Mouse (Mus musculus) ES-E14 (cell line): ENCODE results near the gene Rnf39. TPM values are rescaled to one million over a fixed set of nuclear protein-coding genes. Genes with fewer than 3 reads are reported as not detected.

Experiments
- DNase-seq: peaks from one replicate; pipeline ENCODE4 v3.0.0-alpha.2; 2013; ENCODE audit warnings: low read depth, low spot score
- H3K27ac ChIP-seq: 2 replicates; pipeline ENCODE4 v1.5.1; 2012; ENCODE audit warnings: low read depth, mild to moderate bottlenecking, low read length, moderate library complexity, mixed read lengths; ENCODE audit not compliant: poor library complexity, insufficient read depth, severe bottlenecking
- H3K36me3 ChIP-seq: 2 replicates; pipeline ENCODE4 v1.6.1; 2012; ENCODE audit warnings: mild to moderate bottlenecking, low read length, moderate library complexity, mixed read lengths; ENCODE audit not compliant: control insufficient read depth, poor library complexity, insufficient read depth, severe bottlenecking
- H3K4me1 ChIP-seq, 2 experiments: fragments of 150-350 bp in 1 of 2; sonication (generic) in 1 of 2; 2 replicates each; pipeline ENCODE4 v1.6.1; 2012; ENCODE audit warnings: low read length in 2 of 2, mild to moderate bottlenecking in 1 of 2, mixed read lengths in 1 of 2; ENCODE audit not compliant: control insufficient read depth in 2 of 2, insufficient read depth in 2 of 2, poor library complexity in 1 of 2
- H3K4me3 ChIP-seq, 2 experiments: fragments of 150-350 bp in 1 of 2; sonication (generic) in 1 of 2; 2 replicates each; pipeline ENCODE4 v1.5.1; 2012; ENCODE audit warnings: low read length in 2 of 2, low read depth in 1 of 2, mild to moderate bottlenecking in 1 of 2, mixed read lengths in 1 of 2; ENCODE audit not compliant: insufficient read depth in 1 of 2, poor library complexity in 1 of 2, severe bottlenecking in 1 of 2
- H3K9ac ChIP-seq: 2 replicates; pipeline ENCODE4 v1.6.1; 2012; ENCODE audit warnings: low read depth, mild to moderate bottlenecking, low read length, mixed read lengths; ENCODE audit not compliant: poor library complexity, insufficient read depth, severe bottlenecking
- H3K9me3 ChIP-seq: fragments of 150-350 bp; sonication (generic); 2 replicates; pipeline ENCODE4 v1.6.1; 2012; ENCODE audit warnings: low read depth, mild to moderate bottlenecking, low read length; ENCODE audit not compliant: control insufficient read depth, insufficient read depth
- CHD2 ChIP-seq: IDR thresholded peaks from 2 replicates; pipeline ENCODE4 v1.6.1; 2014; ENCODE audit warnings: mild to moderate bottlenecking, low read depth, low read length, inconsistent platforms
- HCFC1 ChIP-seq: IDR thresholded peaks from 2 replicates; pipeline ENCODE4 v1.6.1; 2012; ENCODE audit warnings: low read length, inconsistent platforms, borderline replicate concordance; ENCODE audit not compliant: insufficient read depth
- MAFK ChIP-seq: IDR thresholded peaks from 2 replicates; pipeline ENCODE4 v1.6.1; 2014; ENCODE audit warnings: mild to moderate bottlenecking, low read depth, low read length, inconsistent platforms; ENCODE audit not compliant: insufficient read depth
- ZC3H11A ChIP-seq: IDR thresholded peaks from 2 replicates; pipeline ENCODE4 v1.6.1; 2012; ENCODE audit warnings: low read depth, mild to moderate bottlenecking, inconsistent platforms, low read length, borderline replicate concordance
- ZNF384 ChIP-seq: IDR thresholded peaks from 2 replicates; pipeline ENCODE4 v1.6.1; 2012; ENCODE audit warnings: low read depth, low read length, inconsistent platforms
- in situ Hi-C, 2 experiments: fragments of 600-800 bp; cut with MboI; formaldehyde crosslinking; loops; one replicate each; pipeline ENCODE4 v1.15.1; 2025; ENCODE audit warnings: low sequenced_read_pairs in 2 of 2, inconsistent platforms in 1 of 2; ENCODE audit not compliant: unreplicated experiment in 2 of 2
- total RNA-seq: library from RNA; depleted of rRNA; stranded (reverse); fragments of 300-350 nt; gene quantifications from 2 replicates; pipeline ENCODE4 v1.2.3, GENCODE M21; 2012

Gene Rnf39
- total RNA-seq, 1 experiment: 1.9 TPM

DNA sequence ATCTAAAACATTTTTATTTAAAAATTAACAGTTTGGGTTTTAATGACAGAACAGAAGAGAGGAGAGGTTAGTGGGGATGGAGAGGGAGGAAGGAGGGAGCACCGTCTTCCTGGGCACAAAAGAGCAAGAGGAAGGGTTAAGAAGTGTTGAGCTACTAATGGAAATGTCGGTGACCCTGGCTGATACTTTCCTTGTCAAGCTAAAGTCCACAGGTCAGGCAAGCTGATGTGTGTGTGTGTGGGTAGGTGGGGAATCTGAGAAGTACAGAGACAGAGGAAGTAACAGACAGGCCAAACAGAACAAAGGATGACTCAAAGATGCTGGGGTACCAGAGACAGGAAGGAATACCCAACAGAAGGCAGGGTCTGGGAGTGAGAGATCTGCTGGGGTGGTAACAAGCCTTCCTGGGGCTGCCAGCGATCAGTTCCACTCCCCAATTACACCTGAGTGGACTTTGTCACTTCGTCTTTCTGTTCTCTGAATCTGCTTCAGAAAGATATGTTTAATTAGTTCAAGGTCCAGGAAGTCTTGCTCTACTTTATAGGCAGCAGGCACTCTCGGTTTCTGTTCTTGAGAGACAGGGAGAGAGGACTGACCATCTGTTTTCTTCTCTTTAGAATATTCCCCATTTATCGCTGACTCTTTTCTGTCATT, 45.0 kb upstream of the Rnf39 start, which contains the start of gene Trim31:
Trim31 (plus strand) TSS at position 567 of the 654 bp plus-strand sequence.
- Histone ChIP-seq H3K4me1 (no peaks in the 10 kb centered on the region), H3K27ac (no peak within 1 kb of the TSS), H3K9ac (no peak within 1 kb of the TSS), H3K4me3 (no peak within 1 kb of the TSS), H3K36me3 (no peaks in the 10 kb centered on the region), H3K9me3 (no peaks in the 10 kb centered on the region)
- no peak for DNase-seq
- TF ChIP-seq HCFC1 (no peak), ZC3H11A (no peak), ZNF384 (no peak), MAFK (no peak), CHD2 (no peak)
- in situ Hi-C loops: loop anchor here in 1 of 2 experiments (10.0 kb wide), 1 partner anchor 307 kb away; the partner anchor contains the start of gene Olfr94

DNA sequence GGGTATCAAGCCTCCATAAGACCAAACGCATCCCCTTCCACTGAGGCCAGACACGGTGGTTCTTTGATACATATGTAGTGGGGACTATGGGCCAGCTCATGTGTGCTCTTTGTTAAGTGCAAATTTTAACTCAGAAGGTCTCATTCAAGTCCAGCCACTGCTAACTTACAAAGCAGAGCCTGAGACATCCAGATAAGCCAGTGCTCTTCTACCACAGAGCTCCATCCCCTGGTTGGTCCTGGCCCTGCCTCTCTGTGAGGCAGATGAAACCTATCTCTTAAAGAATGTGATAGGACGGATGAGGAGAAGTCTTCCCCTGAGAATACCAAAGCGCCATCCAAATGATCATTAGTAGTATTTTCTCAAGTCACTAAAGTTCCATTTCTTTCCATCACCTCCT, 43.3 kb upstream of the Rnf39 start:
- in situ Hi-C loops: loop anchor here in 1 of 2 experiments (10.0 kb wide), 1 partner anchor 305 kb away; the partner anchor contains the start of gene Olfr94
- no peak for TF ChIP-seq ZNF384
- H3K27ac ChIP-seq: no peak overlapping the region

DNA sequence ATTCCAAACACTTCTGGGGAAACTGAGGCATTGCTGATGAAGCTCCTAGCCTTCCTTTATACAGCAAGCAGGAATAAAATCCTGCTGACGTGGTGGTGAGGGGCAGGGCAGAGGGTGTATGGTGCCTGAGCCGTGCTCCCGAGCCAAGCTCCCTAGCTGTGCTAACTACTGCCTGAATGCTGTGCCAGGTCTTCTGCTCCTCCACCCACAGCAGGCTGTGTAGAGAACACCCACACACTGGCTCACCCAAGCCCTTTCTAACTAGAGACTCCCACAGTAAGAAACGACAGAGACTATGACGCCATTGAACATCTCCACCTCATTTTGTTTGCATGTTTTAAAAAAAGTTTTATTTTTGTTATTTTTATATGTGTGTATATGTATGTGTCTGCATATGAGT, 42.7 kb upstream of the Rnf39 start:
- Histone ChIP-seq H3K9me3 (no peaks in the 10 kb centered on the region), H3K27ac (no peak overlapping the region), H3K4me3 (no peak overlapping the region), H3K9ac (no peak overlapping the region), H3K4me1 (peaks cover 3 to 4% of the 10 kb centered on the region in 2 experiments; a peak in 2 of 4 replicates), H3K36me3 (no peaks in the 10 kb centered on the region)
- in situ Hi-C loops: no loop called here
- TF ChIP-seq ZC3H11A (no peak), ZNF384 (no peak), CHD2 (no peak), HCFC1 (no peak), MAFK (no peak)
- DNase-seq: no peak

More for the DNA sequence above, 43.3 kb upstream of the Rnf39 start:
- DNase-seq: no peak
- Histone ChIP-seq H3K36me3 (no peaks in the 10 kb centered on the region), H3K4me1 (peaks cover 3 to 4% of the 10 kb centered on the region in 2 experiments; a peak in 2 of 4 replicates), H3K4me3 (no peak overlapping the region), H3K9ac (no peak overlapping the region), H3K9me3 (no peaks in the 10 kb centered on the region)

DNA sequence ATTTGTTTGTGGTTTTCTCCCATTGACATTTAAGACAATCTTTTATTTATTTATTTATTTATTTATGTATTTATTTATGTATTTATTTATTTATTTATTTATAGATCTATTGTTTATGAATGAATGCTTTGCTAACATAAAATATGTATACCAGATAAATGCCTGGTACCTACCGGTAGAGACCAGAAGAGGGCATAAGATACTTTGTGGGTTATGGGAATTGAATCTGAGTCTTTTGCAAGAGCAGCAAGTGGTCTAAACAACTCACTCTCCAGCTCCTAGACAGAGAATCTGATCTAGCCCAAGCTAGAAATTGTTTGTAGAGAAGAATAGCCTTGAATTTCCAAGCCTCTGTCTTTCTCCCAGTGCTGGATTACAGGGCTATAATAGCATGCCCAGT, 42.0 kb upstream of the Rnf39 start:
- no peak for TF ChIP-seq MAFK
- TF ChIP-seq ZC3H11A: no peak
- TF ChIP-seq HCFC1: no peak
- TF ChIP-seq ZNF384: no peak
- TF ChIP-seq CHD2: no peak
- no peak overlapping the region for H3K4me3 ChIP-seq
- in situ Hi-C loops: no loop called here
- H3K4me1 ChIP-seq: peaks cover 3 to 4% of the 10 kb centered on the region in 2 experiments; a peak in 2 of 4 replicates
- H3K27ac ChIP-seq: no peak overlapping the region
- no peak for DNase-seq
- no peaks in the 10 kb centered on the region for H3K36me3 ChIP-seq
- no peak overlapping the region for H3K9ac ChIP-seq
- no peaks in the 10 kb centered on the region for H3K9me3 ChIP-seq

DNA sequence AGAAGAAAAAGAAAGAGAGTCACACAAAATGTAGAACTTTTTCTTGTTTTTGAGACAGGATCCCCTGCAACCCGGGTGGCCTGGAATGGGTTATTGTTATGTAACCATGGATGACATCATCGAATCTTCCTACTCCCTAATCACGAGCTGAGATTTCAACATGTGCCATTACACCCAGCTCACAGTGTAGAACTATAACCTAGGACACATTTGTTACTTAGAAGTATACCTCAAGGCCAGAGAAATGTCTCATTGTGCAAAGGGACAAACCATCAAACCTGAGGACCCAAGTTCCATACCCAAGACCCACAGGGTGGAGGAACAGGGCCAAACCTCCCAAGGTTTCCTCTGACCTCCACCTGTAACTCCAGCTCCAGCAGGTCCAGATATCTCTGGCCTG, 39.1 kb upstream of the Rnf39 start:
- in situ Hi-C loops: no loop called here
- no peaks in the 10 kb centered on the region for H3K9me3 ChIP-seq
- H3K4me3 ChIP-seq: no peak overlapping the region
- H3K4me1 ChIP-seq: peaks cover 3 to 4% of the 10 kb centered on the region in 2 experiments; a peak in 2 of 4 replicates
- H3K27ac ChIP-seq: no peak overlapping the region
- no peak overlapping the region for H3K9ac ChIP-seq
- no peak for TF ChIP-seq CHD2
- TF ChIP-seq HCFC1: no peak
- TF ChIP-seq ZNF384: no peak
- DNase-seq: no peak
- H3K36me3 ChIP-seq: no peaks in the 10 kb centered on the region
